Mouse (Mus musculus) liver, embryonic 11.5 days (tissue): ENCODE data around the gene Ntm. TPM values are rescaled to one million over a fixed set of nuclear protein-coding genes. Genes with fewer than 3 reads are reported as not detected.

Experiments
- ATAC-seq: fragments of 200-750 bp; cut with Nextera tagmentation; replicated peaks from 2 replicates; pipeline ENCODE4 v1.8.0; 2017; ENCODE audit warnings: moderate number of reproducible peaks, mild to moderate bottlenecking, moderate TSS enrichment, moderate library complexity; ENCODE audit not compliant: low FRiP score
- DNase-seq: peaks from one replicate; pipeline ENCODE4 v3.0.0-alpha.2; 2017; ENCODE audit warnings: low spot score
- H3K27ac ChIP-seq: fragments of 300-500 bp; sonication (generic); 2 replicates; pipeline ENCODE4 v1.5.1; 2014; ENCODE audit warnings: mild to moderate bottlenecking, low read depth, low read length, control low read depth
- H3K27me3 ChIP-seq: fragments of 300-500 bp; sonication (generic); replicated peaks from 2 replicates; pipeline ENCODE4 v1.6.1; 2014; ENCODE audit warnings: low read length, mixed read lengths; ENCODE audit not compliant: control insufficient read depth, insufficient read depth
- H3K36me3 ChIP-seq: fragments of 300-500 bp; sonication (generic); 2 replicates; pipeline ENCODE4 v1.6.1; 2014; ENCODE audit warnings: mild to moderate bottlenecking, low read length, moderate library complexity, mixed read lengths; ENCODE audit not compliant: control insufficient read depth, insufficient read depth
- H3K4me1 ChIP-seq: fragments of 300-500 bp; sonication (generic); replicated peaks from 2 replicates; pipeline ENCODE4 v1.6.1; 2014; ENCODE audit warnings: low read length, mixed read lengths; ENCODE audit not compliant: control insufficient read depth, insufficient read depth
- H3K4me2 ChIP-seq: fragments of 300-500 bp; sonication (generic); 2 replicates; pipeline ENCODE4 v1.6.1; 2014; ENCODE audit warnings: mild to moderate bottlenecking, control low read depth, moderate library complexity
- H3K4me3 ChIP-seq: fragments of 300-500 bp; sonication (generic); 2 replicates; pipeline ENCODE4 v1.5.1; 2014; ENCODE audit warnings: low read depth, low read length, control low read depth
- H3K9ac ChIP-seq: fragments of 300-500 bp; sonication (generic); 2 replicates; pipeline ENCODE4 v1.6.1; 2014; ENCODE audit warnings: low read depth, low read length, control low read depth
- H3K9me3 ChIP-seq: fragments of 300-500 bp; sonication (generic); 2 replicates; pipeline ENCODE4 v1.6.1; 2016; ENCODE audit warnings: low read length, inconsistent platforms, mixed read lengths; ENCODE audit not compliant: control insufficient read depth
- WGBS: fragments of 180-500 bp; shearing (Covaris S2); extraction: QIAGEN DNeasy Blood & Tissue Kit; methylation state at CpG from one replicate; pipeline ENCODE4 v1.1.7; 2014; 5-methylcytosine and 5-hydroxymethylcytosine counted together
- polyA plus RNA-seq: library from polyadenylated mRNA; unstranded; fragments of >200 nt; fragmentation: Nextera tagmentation; extraction: Ambion mirVana; gene quantifications from 2 replicates; pipeline ENCODE4 v1.2.1, GENCODE M21; 2014

Gene Ntm
- polyA plus RNA-seq, 1 experiment from 2014 or later, result 4.4 TPM

DNA sequence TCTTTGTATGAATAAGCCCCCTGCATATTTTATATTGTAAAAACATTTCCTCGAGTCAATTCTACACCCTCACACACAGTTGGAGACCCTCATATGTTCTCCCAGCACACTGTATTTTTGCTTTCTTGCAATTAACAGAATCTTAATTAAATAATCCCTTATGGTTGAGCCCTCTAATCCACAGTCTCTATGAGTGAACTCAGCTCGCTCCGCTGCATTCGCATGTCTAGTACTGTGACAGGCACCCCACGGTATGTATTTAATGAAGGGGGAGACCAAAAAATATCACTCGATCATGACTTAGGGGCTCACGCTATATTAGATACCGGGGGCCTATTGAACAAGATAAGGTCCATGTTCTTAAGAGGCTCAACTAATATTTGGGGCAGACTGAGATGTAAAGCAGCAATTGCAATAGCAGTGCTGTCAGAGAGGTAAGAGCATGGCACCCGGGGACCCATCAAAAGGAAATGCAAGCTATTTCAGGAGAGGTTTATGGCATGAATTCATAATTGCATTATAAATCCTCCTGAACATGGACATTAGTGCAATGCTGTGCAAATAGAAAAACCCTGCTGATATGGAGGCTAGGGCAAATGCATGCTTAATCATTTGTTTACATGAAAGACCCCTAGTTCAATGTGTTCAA, 64.4 kb downstream of the Ntm start:
- Histone ChIP-seq H3K4me3 (no peak overlapping the region), H3K27ac (no peak overlapping the region), H3K4me2 (no peak overlapping the region), H3K9ac (no peak overlapping the region), H3K36me3 (no peaks in the 10 kb centered on the region), H3K27me3 (no peaks in the 10 kb centered on the region), H3K9me3 (no peaks in the 10 kb centered on the region), H3K4me1 (no peaks in the 10 kb centered on the region)
- DNase-seq, result no peak
- no peak for ATAC-seq
- WGBS, result 82% methylated on average over 9 of the region's 9 CpGs

- Histone ChIP-seq H3K27ac (no peak overlapping the region), H3K9me3 (no peaks in the 10 kb centered on the region), H3K27me3 (no peaks in the 10 kb centered on the region), H3K4me3 (no peak overlapping the region), H3K4me2 (no peak overlapping the region), H3K9ac (no peak overlapping the region), H3K4me1 (no peaks in the 10 kb centered on the region), H3K36me3 (no peaks in the 10 kb centered on the region)
- no peak for ATAC-seq
- 71% methylated on average over 4 of the region's 4 CpGs for WGBS
- DNase-seq, result no peak
Observed at GRCm38 (mm10) chr9:29897448-29897847, 65.5 kb downstream of the Ntm start.

- H3K9ac ChIP-seq, result no peak overlapping the region
- DNase-seq, result no peak
- H3K27ac ChIP-seq, result no peak overlapping the region
- no peak for ATAC-seq
- H3K4me1 ChIP-seq, result no peaks in the 10 kb centered on the region
- H3K4me2 ChIP-seq, result no peak overlapping the region
- no peaks in the 10 kb centered on the region for H3K9me3 ChIP-seq
- H3K36me3 ChIP-seq, result no peaks in the 10 kb centered on the region
- no peaks in the 10 kb centered on the region for H3K27me3 ChIP-seq
- 70% methylated on average over 5 of the region's 5 CpGs for WGBS
- H3K4me3 ChIP-seq, result no peak overlapping the region
Observed at GRCm38 (mm10) chr9:29892792-29893191, 70.1 kb downstream of the Ntm start.

- DNase-seq (no peak), ATAC-seq (no peak)
- no peaks in the 10 kb centered on the region for H3K4me1 ChIP-seq
- no peak overlapping the region for H3K9ac ChIP-seq
- H3K4me3 ChIP-seq, result no peak overlapping the region
- no peak overlapping the region for H3K4me2 ChIP-seq
- H3K27ac ChIP-seq, result no peak overlapping the region
- no peaks in the 10 kb centered on the region for H3K9me3 ChIP-seq
- no peaks in the 10 kb centered on the region for H3K27me3 ChIP-seq
- no peaks in the 10 kb centered on the region for H3K36me3 ChIP-seq
- whole genome bisulfite sequencing, result 61% methylated on average over 3 of the region's 3 CpGs
Observed at GRCm38 (mm10) chr9:29888712-29889111, 74.2 kb downstream of the Ntm start.

- Histone ChIP-seq H3K9me3 (no peaks in the 10 kb centered on the region), H3K4me3 (no peak overlapping the region), H3K4me1 (no peaks in the 10 kb centered on the region), H3K9ac (no peak overlapping the region), H3K27me3 (no peaks in the 10 kb centered on the region), H3K4me2 (no peak overlapping the region), H3K36me3 (no peaks in the 10 kb centered on the region), H3K27ac (no peak overlapping the region)
- WGBS, result 75% methylated on average over 5 of the region's 5 CpGs
- no peak for DNase-seq
- no peak for ATAC-seq
Observed at GRCm38 (mm10) chr9:29887924-29888323, 75.0 kb downstream of the Ntm start.

DNA sequence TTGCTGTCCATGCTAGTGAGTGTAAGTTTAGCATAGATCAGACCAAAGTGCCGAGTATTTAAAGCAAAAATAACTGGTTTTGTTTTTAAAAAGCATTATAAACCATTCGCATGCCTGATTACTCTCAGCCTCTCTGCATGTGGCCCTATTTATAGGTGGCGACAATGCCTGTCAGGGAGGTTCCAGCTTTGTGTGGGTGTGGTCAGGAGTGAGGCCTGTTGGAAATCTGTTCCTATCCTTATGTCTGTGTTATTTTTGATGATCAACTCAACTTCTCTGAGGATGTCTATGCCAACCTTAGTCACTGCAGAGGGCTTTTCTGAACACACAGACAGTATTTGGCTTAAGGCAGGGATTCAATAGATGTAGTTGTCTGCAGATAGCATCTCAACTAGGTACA, 78.9 kb downstream of the Ntm start:
- no peak for DNase-seq
- Histone ChIP-seq H3K4me3 (no peak overlapping the region), H3K9ac (no peak overlapping the region), H3K4me2 (no peak overlapping the region), H3K9me3 (no peaks in the 10 kb centered on the region), H3K27ac (no peak overlapping the region), H3K36me3 (no peaks in the 10 kb centered on the region), H3K4me1 (no peaks in the 10 kb centered on the region), H3K27me3 (no peaks in the 10 kb centered on the region)
- ATAC-seq, result no peak
- WGBS, result 71% methylated on average over 3 of the region's 3 CpGs

DNA sequence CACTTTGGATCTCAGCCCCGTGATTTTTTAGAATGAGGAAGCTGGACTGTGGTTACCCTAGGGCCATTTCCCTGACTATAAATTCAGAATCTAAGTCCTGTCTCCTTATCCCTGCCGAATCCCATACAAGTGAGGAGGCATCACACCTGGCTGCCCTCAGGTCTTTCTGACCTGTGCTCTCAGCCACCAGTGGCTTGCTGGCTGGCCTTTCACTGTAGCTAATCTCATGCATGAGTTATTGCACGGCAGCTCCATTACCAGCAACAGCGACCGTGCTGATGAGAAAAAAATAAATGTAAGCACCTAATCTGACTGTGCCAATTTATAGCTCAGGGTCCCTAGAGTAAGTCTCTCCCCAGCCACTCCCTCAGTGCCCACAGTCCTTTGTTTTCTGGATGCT, 81.3 kb downstream of the Ntm start:
- 80% methylated on average over 5 of the region's 5 CpGs for WGBS
- no peak overlapping the region for H3K27ac ChIP-seq
- H3K4me3 ChIP-seq, result no peak overlapping the region
- no peaks in the 10 kb centered on the region for H3K9me3 ChIP-seq
- no peak overlapping the region for H3K4me2 ChIP-seq
- no peaks in the 10 kb centered on the region for H3K4me1 ChIP-seq
- no peak overlapping the region for H3K9ac ChIP-seq
- H3K27me3 ChIP-seq, result no peaks in the 10 kb centered on the region
- H3K36me3 ChIP-seq, result no peaks in the 10 kb centered on the region
- no peak for ATAC-seq
- no peak for DNase-seq

DNA sequence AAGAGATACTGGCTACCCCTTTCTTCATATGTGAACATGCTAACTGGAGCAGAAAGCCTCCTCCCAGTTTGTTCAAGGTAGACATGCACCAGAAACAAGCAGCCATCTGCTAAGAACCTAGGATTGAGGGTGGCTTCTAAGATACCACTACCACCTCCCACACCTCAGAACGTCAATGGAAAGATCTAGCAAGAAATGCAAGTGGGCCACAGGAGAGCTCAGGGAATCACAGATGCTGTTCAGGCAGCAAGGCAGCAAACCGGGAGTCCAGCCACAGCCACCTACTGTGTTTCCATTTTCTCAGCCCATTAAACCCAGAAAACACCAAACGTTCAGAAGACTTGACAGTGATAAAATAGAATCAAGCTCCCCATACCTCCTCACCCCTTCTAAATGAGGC, 85.4 kb downstream of the Ntm start:
- Histone ChIP-seq H3K4me1 (no peaks in the 10 kb centered on the region), H3K36me3 (no peaks in the 10 kb centered on the region), H3K9ac (no peak overlapping the region), H3K4me2 (no peak overlapping the region), H3K27ac (no peak overlapping the region), H3K9me3 (no peaks in the 10 kb centered on the region), H3K27me3 (no peaks in the 10 kb centered on the region), H3K4me3 (no peak overlapping the region)
- 64% methylated on average over 3 of the region's 3 CpGs for WGBS
- ATAC-seq, result no peak
- DNase-seq, result no peak

DNA sequence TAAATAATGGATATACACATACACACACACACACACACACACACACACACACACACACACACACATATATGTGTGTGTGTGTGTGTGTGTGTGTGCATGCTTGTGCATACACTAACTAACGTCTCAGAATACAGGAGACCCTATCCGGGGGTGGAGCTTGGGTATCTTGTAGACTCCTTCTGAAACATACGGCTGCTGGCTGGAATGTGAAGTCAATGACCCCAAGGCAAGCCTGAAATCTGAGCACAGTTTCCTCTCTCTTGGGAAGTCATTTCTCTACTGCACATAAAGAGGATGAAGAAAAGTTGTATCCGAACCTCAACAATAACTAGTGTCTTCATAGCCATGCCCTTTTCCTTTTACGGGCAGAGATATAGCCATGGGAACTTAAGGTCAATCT, 95.2 kb downstream of the Ntm start:
- Histone ChIP-seq H3K9me3 (no peaks in the 10 kb centered on the region), H3K4me1 (no peaks in the 10 kb centered on the region), H3K36me3 (no peaks in the 10 kb centered on the region), H3K27ac (no peak overlapping the region), H3K4me2 (no peak overlapping the region), H3K4me3 (no peak overlapping the region), H3K27me3 (no peaks in the 10 kb centered on the region), H3K9ac (no peak overlapping the region)
- ATAC-seq, result no peak
- WGBS, result 67% methylated on average over 5 of the region's 5 CpGs
- DNase-seq, result no peak
